Mouse (Mus musculus) heart, adult 10 weeks (tissue): ENCODE data around the gene Ifi27l2a. TPM values are rescaled to one million over a fixed set of nuclear protein-coding genes. Genes with fewer than 3 reads are reported as not detected.

Source experiments
- polyA plus RNA-seq: library from polyadenylated mRNA; stranded (reverse); fragments of 350-450 nt; fragmentation: Illumina TruSeq; extraction: RNeasy Lipid Tissue Mini Kit (QIAGEN cat#74804); gene quantifications from one replicate; pipeline ENCODE4 v1.2.3, GENCODE M21; 2014; ENCODE audit warnings: low read depth, low replicate concordance

The Ifi27l2a gene
- 180 TPM for polyA plus RNA-seq

DNA sequence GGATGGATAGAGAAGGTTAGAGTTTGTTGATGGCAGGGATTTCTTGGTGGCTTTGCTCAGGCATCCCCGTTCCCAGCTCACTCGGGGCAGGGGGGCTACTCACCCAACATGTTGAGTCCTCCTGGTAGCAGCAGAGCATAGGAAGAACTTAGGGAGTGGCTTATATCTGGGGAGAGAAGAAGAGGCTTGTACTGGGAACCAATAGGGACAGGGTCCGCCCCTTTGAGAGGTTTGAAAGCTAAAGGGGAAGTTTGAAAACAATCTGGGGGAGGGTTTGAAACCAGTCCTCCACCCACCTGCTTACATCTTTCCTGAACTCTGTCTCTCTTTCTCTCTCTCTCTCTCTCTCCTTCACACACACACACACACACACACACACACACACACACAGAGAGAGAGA, at the start of gene Ifi27l2a:
TSS of gene Ifi27l2a (minus strand) at position 157 of the 400 bp plus-strand sequence.

DNA sequence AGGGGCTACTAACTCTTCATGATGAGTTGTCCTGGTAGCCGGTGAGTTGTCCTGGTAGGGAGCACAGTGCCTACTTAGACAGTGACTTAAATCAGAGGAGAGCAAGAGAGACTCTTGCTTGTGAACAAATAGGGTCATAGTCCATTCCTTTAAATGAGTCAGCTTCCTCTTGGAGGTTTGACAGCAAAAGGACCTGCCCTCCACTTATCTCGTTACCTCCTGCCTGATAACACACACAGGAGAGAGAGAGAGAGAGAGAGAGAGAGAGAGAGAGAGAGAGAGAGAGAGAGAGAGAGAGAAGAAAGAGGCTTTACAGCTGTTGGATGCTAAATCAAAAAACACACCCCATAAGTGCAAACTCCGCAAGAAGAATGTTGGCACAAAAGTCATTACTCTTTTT, 13.7 kb upstream of the Ifi27l2a start, which contains the start of gene Ifi27l2b:
TSS of gene Ifi27l2b (minus strand) at position 84 of the 400 bp plus-strand sequence.

DNA sequence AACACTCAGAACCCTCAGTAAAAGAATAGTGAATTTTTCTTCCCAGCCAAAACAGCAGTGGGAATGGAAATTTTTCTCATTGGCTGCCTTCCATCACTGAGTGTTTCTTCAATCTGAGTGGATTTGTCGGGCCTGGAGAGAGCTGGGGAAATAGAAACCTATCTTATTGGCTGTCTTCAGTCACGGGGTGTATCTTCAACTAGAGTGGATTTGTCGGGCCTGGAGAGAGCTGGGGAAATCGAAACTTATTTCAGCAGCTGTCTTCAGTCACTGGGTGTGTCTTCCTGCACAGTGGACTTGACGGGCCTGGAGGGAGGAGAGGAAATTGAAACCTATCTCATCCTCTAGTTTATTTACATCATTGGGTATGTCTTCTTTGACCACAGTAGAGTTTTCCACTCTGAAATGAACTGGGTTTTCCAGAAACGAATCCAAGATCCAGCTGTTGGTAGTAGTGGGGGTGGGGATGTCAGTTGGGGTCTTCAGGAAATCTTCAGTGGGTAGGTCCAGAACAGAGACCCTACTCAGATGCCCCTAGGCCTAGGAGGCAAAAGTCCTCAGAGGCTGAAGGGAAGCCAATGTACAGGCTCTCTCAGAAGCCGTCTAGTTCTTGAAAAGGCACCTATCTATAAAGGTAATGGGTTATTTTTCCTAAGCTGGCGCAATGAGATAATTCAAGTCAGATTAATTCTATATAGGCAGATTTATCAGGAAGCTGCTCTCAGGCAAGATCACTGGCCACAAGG, 9.3 kb downstream of the Ifi27l2a start, which contains the start of gene Ifi27:
TSS of gene Ifi27 (plus strand) at position 226 of the 746 bp plus-strand sequence.

DNA sequence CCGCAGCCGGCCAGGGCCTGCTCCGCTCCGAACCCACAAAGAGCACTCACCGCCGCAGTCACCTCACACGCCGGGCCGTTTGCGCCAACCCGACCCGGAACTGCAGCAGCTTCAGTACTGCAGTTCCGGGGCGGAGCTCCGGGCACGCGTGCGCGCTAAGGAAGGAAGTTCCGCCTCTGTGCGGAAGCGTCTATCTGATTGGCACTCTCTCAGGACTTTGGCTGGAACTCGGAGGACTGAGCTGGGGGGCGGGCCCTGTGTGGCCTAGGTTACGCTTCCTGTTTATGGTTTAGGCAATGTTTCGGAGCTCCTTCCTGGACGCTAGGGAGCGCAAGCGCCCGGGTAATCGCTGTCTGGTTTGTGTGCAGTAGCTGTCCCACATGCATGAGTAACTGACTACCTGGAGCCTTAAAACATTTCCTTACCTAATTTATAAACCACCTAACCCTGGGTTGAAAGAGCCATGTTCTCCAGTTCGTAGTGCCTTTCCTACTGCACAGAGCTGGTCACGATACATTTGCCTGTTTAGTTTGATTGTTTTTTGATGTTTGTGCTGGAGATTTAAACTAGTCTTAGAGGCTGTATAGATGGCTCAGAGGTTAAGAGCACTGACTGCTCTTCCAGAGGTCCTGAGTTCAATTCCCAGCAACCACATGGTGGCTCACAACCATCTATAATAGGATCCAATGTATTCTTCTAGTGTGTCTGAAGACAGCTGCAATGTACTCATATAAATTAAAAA, 17.6 kb downstream of the Ifi27l2a start, which contains the start of gene Ddx24:
TSS of gene Ddx24 (minus strand) at position 102 of the 742 bp plus-strand sequence.

DNA sequence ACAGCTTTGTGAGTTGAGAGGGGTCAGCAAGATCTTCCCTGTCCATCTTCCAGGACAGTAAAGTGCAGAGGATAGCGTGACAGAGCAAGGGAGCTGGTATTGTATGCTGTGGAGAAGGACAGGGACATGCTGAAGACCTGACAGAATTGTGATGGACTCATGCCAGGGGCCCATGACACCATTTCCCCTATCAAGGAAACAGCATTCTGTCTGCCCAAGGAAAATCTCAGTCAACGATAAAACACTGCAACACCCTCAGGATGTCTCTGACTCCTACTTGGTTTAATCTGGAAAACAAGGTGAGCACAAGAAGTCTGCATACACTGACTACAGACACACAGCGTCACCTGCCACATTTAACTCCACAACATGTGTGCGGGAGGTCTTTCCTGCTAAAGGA, 35.8 kb downstream of the Ifi27l2a start, which contains the start of gene 9330161L09Rik:
TSS of gene 9330161L09Rik (minus strand) at position 101 of the 400 bp plus-strand sequence.

Other genes with a start within 250 kb of the Ifi27l2a start
- gene Prima1, start 201.5 kb downstream of the Ifi27l2a start, polyA plus RNA-seq: not detected
- not detected for gene Fam181a, start 132.7 kb downstream of the Ifi27l2a start, polyA plus RNA-seq
- gene Asb2, start 87.7 kb downstream of the Ifi27l2a start, polyA plus RNA-seq: 436 TPM
- 6.2 TPM for gene Otub2, start 55.0 kb downstream of the Ifi27l2a start, polyA plus RNA-seq
- 1.5 TPM for gene 9330161L09Rik, start 35.9 kb downstream of the Ifi27l2a start, polyA plus RNA-seq
- 68.1 TPM for gene Ddx24, start 17.9 kb downstream of the Ifi27l2a start, polyA plus RNA-seq
- 87.1 TPM for gene Ifi27, start 9.5 kb downstream of the Ifi27l2a start, polyA plus RNA-seq
- 0.58 TPM for gene Ifi27l2b, start 13.5 kb upstream of the Ifi27l2a start, polyA plus RNA-seq
- 0.31 TPM for gene Ppp4r4, start 88.6 kb upstream of the Ifi27l2a start, polyA plus RNA-seq
- not detected for gene Serpina10, start 187.8 kb upstream of the Ifi27l2a start, polyA plus RNA-seq
- gene Serpina6, start 213.5 kb upstream of the Ifi27l2a start, polyA plus RNA-seq: not detected
- gene Serpina16, start 232.5 kb upstream of the Ifi27l2a start, polyA plus RNA-seq: not detected